Mouse (Mus musculus) forebrain, embryonic 11.5 days (tissue): ENCODE results near the gene Tnrc18. TPM values are rescaled to one million over a fixed set of nuclear protein-coding genes. Genes with fewer than 3 reads are reported as not detected.

ENCODE experiments used
- ATAC-seq: fragments of 200-750 bp; cut with Nextera tagmentation; replicated peaks from 2 replicates; pipeline ENCODE4 v1.8.0; 2017; ENCODE audit warnings: moderate TSS enrichment; ENCODE audit not compliant: low FRiP score
- DNase-seq: peaks from one replicate; pipeline ENCODE4 v3.0.0-alpha.2; 2017; ENCODE audit warnings: low spot score
- H3K27ac ChIP-seq: fragments of 300-500 bp; sonication (generic); 2 replicates; pipeline ENCODE4 v1.5.1; 2014; ENCODE audit warnings: low read depth, low read length
- H3K27me3 ChIP-seq: fragments of 300-500 bp; sonication (generic); 2 replicates; pipeline ENCODE4 v1.6.1; 2014; ENCODE audit warnings: mild to moderate bottlenecking, low read length, mixed read lengths; ENCODE audit not compliant: control insufficient read depth, insufficient read depth
- H3K36me3 ChIP-seq: fragments of 300-500 bp; sonication (generic); 2 replicates; pipeline ENCODE4 v1.6.1; 2014; ENCODE audit warnings: mild to moderate bottlenecking, low read length, moderate library complexity, mixed read lengths; ENCODE audit not compliant: control insufficient read depth, insufficient read depth
- H3K4me1 ChIP-seq: fragments of 300-500 bp; sonication (generic); replicated peaks from 2 replicates; pipeline ENCODE4 v1.6.1; 2014; ENCODE audit warnings: low read length, mixed read lengths; ENCODE audit not compliant: control insufficient read depth, insufficient read depth
- H3K4me2 ChIP-seq: fragments of 300-500 bp; sonication (generic); 2 replicates; pipeline ENCODE4 v1.6.1; 2014; ENCODE audit warnings: low read depth, mild to moderate bottlenecking, low read length, moderate library complexity, mixed read lengths; ENCODE audit not compliant: severe bottlenecking
- H3K4me3 ChIP-seq: fragments of 300-500 bp; sonication (generic); 2 replicates; pipeline ENCODE4 v1.5.1; 2014; ENCODE audit warnings: low read depth, low read length
- H3K9ac ChIP-seq: fragments of 300-500 bp; sonication (generic); 2 replicates; pipeline ENCODE4 v1.6.1; 2014; ENCODE audit warnings: low read length
- H3K9me3 ChIP-seq: fragments of 300-500 bp; sonication (generic); 2 replicates; pipeline ENCODE4 v1.6.1; 2016; ENCODE audit warnings: low read length, mixed read lengths; ENCODE audit not compliant: control insufficient read depth
- WGBS: fragments of 180-500 bp; shearing (Covaris S2); extraction: QIAGEN DNeasy Blood & Tissue Kit; methylation state at CpG from one replicate; pipeline ENCODE4 v1.1.7; 2014; 5-methylcytosine and 5-hydroxymethylcytosine counted together
- polyA plus RNA-seq: library from polyadenylated mRNA; unstranded; fragments of >200 nt; fragmentation: Nextera tagmentation; extraction: Ambion mirVana; gene quantifications from 2 replicates; pipeline ENCODE4 v1.2.1, GENCODE M21; 2014

Tnrc18 gene
- polyA plus RNA-seq, 1 experiment from 2014 or later: 55.2 TPM

DNA sequence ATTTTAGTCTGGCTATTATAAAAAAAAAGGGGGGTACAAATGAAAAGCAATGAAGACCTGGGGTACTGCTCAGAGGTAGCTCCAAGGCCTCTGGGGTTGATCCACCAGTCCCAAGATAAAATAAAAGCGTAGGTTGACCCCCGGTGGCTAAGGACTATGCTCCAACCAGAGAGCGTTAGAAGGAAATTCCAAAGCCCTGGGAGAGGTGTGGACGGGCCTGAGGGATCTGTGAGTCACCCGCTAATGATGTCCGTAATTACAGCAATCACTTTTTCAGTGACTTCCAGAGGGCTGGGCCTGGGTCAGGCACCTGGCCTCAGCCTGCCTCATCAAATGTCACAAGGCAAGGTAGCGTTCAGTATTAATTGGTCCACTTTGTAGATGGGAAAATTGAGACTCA, 9.8 kb downstream of the Tnrc18 start:
- WGBS: 85% methylated on average over 7 of the region's 7 CpGs
- peaks cover 3% of the 10 kb centered on the region for H3K36me3 ChIP-seq
- DNase-seq (no peak), ATAC-seq (0 out of 2 replicates have a peak, but pooled peaks have one; percentile 33)
- H3K27ac ChIP-seq: no peak overlapping the region
- H3K27me3 ChIP-seq: no peaks in the 10 kb centered on the region
- H3K4me2 ChIP-seq: no peak overlapping the region
- peaks cover 30% of the 10 kb centered on the region for H3K4me1 ChIP-seq
- H3K9ac ChIP-seq: no peak overlapping the region
- H3K9me3 ChIP-seq: no peaks in the 10 kb centered on the region
- no peak overlapping the region for H3K4me3 ChIP-seq

GRCm38 (mm10) chr5:142803746-142804145, 13.7 kb downstream of the Tnrc18 start:
- Histone ChIP-seq H3K9ac (no peak overlapping the region), H3K4me3 (no peak overlapping the region), H3K9me3 (no peaks in the 10 kb centered on the region), H3K27ac (no peak overlapping the region), H3K36me3 (no peaks in the 10 kb centered on the region; the same call in 1 of the 2 replicates), H3K4me1 (peaks cover 29% of the 10 kb centered on the region), H3K4me2 (no peak overlapping the region), H3K27me3 (no peaks in the 10 kb centered on the region)
- no peak for DNase-seq
- WGBS: 90% methylated on average over 1 of the region's 1 CpGs
- ATAC-seq: no peak

- H3K9ac ChIP-seq: no peak overlapping the region
- H3K4me1 ChIP-seq: peaks cover 29% of the 10 kb centered on the region
- no peaks in the 10 kb centered on the region for H3K27me3 ChIP-seq
- no peak for DNase-seq
- no peak overlapping the region for H3K4me3 ChIP-seq
- no peaks in the 10 kb centered on the region for H3K9me3 ChIP-seq
- no peak for ATAC-seq
- no peaks in the 10 kb centered on the region; the same call in 1 of the 2 replicates for H3K36me3 ChIP-seq
- H3K27ac ChIP-seq: no peak overlapping the region
- no peak overlapping the region for H3K4me2 ChIP-seq
- 79% methylated on average over 4 of the region's 4 CpGs for WGBS
Measured at GRCm38 (mm10) chr5:142802884-142803283, 14.6 kb downstream of the Tnrc18 start.

DNA sequence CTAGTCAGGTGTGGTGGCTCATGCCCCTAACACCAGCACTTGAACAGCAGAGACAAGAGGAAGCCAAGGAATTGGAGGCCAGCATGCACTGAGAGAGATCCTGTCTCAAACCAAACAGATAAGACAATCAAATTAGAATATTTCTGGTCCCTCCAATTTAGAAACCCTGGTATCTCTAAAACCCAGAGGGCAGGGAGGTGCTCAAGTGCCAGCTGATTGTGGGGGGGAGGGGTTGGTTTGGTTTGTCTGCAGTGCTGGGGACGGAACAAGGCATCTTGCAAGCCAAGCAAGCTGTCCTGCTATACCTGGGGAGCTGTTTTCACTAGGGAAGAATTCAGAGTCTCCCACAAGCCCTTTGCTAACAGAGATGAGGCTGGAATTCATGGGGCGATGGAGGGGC, 15.5 kb downstream of the Tnrc18 start:
- 54% methylated on average over 2 of the region's 2 CpGs for WGBS
- no peak overlapping the region for H3K27ac ChIP-seq
- no peaks in the 10 kb centered on the region for H3K27me3 ChIP-seq
- DNase-seq: no peak
- H3K9me3 ChIP-seq: no peaks in the 10 kb centered on the region
- H3K36me3 ChIP-seq: no peaks in the 10 kb centered on the region; the same call in 1 of the 2 replicates
- ATAC-seq: no peak
- peaks cover 29% of the 10 kb centered on the region for H3K4me1 ChIP-seq
- H3K9ac ChIP-seq: 0 out of 2 replicates have a peak overlapping the region, but pooled peaks have one; percentile 17
- H3K4me2 ChIP-seq: no peak overlapping the region
- no peak overlapping the region for H3K4me3 ChIP-seq

DNA sequence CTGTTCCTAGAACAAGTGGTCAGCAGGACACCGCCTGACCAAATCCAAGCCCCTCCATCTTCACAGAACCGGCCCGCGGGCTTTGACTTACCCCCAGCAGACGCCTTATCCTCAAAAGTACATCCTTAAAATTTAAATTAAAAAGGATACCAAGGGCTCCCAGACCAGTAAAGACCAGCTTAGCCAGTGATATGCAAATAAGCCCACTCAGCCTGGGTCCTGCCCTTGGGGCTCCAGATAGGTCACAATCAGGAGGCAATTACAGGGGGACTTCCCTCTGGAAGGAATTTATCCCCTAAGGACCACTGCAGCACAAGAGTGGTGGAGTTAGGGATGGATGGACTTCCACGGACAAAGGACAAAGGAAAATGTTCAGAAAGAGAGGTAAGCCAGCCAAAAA, 16.8 kb downstream of the Tnrc18 start:
- Histone ChIP-seq H3K27ac (peak overlapping the region; percentile 2; the same call in 1 of the 2 replicates), H3K36me3 (no peaks in the 10 kb centered on the region), H3K4me2 (peak overlapping the region; percentile 2; the same call in 1 of the 2 replicates), H3K27me3 (no peaks in the 10 kb centered on the region), H3K9ac (no peak overlapping the region), H3K4me3 (no peak overlapping the region), H3K9me3 (no peaks in the 10 kb centered on the region), H3K4me1 (peaks cover 29% of the 10 kb centered on the region)
- DNase-seq: no peak
- WGBS: 13% methylated on average over 6 of the region's 6 CpGs
- ATAC-seq: no peak

GRCm38 (mm10) chr5:142800198-142800597, 17.3 kb downstream of the Tnrc18 start:
- H3K4me3 ChIP-seq: no peak overlapping the region
- H3K27me3 ChIP-seq: no peaks in the 10 kb centered on the region
- WGBS: 17% methylated on average over 8 of the region's 8 CpGs
- ATAC-seq (no peak), DNase-seq (no peak)
- peak overlapping the region; percentile 2; the same call in 1 of the 2 replicates for H3K27ac ChIP-seq
- no peak overlapping the region for H3K4me2 ChIP-seq
- no peaks in the 10 kb centered on the region for H3K9me3 ChIP-seq
- H3K9ac ChIP-seq: no peak overlapping the region
- no peaks in the 10 kb centered on the region for H3K36me3 ChIP-seq
- H3K4me1 ChIP-seq: peaks cover 26% of the 10 kb centered on the region

DNA sequence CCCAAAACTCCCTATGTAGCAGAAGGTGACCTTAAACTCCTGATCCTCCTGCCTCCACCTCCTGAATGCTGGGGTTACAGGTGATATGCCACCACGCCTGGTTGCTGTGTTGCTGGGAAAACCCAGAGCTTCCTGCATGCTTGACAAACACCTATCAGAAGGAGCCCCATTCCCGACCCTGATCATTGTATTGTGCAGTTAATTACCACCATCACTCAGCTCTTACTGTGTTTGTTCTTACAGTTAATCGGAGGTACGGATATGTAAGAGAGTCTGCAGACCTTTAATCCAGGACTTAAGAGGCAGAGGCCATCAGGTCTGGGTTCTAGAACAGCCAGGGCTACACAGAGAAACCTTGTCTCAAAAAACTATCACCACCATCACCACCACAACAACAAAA, 18.2 kb downstream of the Tnrc18 start:
- H3K9ac ChIP-seq: no peak overlapping the region
- H3K27me3 ChIP-seq: no peaks in the 10 kb centered on the region
- H3K36me3 ChIP-seq: no peaks in the 10 kb centered on the region
- no peak for DNase-seq
- H3K4me2 ChIP-seq: no peak overlapping the region
- 74% methylated on average over 4 of the region's 4 CpGs for WGBS
- ATAC-seq: no peak
- H3K4me1 ChIP-seq: peaks cover 23% of the 10 kb centered on the region
- H3K9me3 ChIP-seq: no peaks in the 10 kb centered on the region
- no peak overlapping the region for H3K27ac ChIP-seq
- no peak overlapping the region for H3K4me3 ChIP-seq

DNA sequence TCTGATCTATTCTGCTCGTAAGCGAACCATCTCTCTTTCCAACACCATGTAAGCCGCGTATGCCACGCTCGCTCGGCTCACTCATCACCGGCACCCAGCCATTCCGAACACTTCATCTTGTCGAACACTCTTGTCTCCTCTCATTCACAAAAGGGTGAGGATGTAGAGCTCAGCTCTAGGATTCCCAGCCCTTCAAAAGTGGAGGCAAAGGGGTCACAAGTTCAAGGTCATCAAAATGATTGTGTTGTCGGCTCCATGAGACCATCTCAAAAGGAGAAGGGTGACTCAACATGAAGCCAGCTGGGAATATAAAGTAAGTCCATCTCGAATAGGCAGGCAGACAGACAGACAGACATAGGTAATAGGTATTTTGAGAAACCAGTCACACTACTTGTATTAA, 19.3 kb downstream of the Tnrc18 start:
- 95% methylated on average over 12 of the region's 12 CpGs for WGBS

DNA sequence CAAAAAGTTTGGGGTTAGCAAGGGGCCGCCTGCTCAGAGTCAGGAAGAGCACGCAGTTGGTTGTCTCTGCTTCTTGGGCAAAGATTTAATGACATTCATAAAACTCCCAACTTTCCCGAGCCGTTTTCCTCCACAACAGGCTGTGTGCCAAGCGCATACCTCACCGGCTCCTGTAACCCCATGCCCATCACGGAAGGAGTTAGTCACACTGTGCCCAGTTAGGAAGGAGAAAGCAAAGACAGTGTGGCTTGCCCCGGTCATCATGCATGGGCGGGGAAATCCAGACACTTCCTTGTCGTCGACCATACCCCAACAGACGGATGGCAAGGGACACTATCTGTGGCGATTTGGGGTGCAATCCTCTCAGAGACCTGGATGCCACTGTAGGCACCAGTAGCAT, 19.8 kb downstream of the Tnrc18 start:
- ATAC-seq (no peak), DNase-seq (no peak)
- Histone ChIP-seq H3K4me1 (peaks cover 21% of the 10 kb centered on the region), H3K9ac (no peak overlapping the region), H3K9me3 (no peaks in the 10 kb centered on the region), H3K36me3 (peaks cover 3% of the 10 kb centered on the region; the same call in 1 of the 2 replicates), H3K27ac (no peak overlapping the region), H3K4me2 (no peak overlapping the region), H3K4me3 (no peak overlapping the region), H3K27me3 (no peaks in the 10 kb centered on the region)
- WGBS: 91% methylated on average over 13 of the region's 13 CpGs

More for the DNA sequence above, 19.3 kb downstream of the Tnrc18 start:
- H3K27ac ChIP-seq: no peak overlapping the region
- ATAC-seq (no peak), DNase-seq (no peak)
- H3K36me3 ChIP-seq: peaks cover under 1% of the 10 kb centered on the region; the same call in 1 of the 2 replicates
- peaks cover 23% of the 10 kb centered on the region for H3K4me1 ChIP-seq
- no peak overlapping the region for H3K4me3 ChIP-seq
- no peaks in the 10 kb centered on the region for H3K27me3 ChIP-seq
- no peaks in the 10 kb centered on the region for H3K9me3 ChIP-seq
- no peak overlapping the region for H3K9ac ChIP-seq
- H3K4me2 ChIP-seq: no peak overlapping the region
